Mouse (Mus musculus) heart, adult 2 months (tissue): Measurements from ENCODE around the gene Vmn1r1. TPM values are rescaled to one million over a fixed set of nuclear protein-coding genes. Genes with fewer than 3 reads are reported as not detected.

ENCODE experiments used
- DNase-seq, 2 experiments: peaks; one replicate each; pipeline ENCODE4 v3.0.0; 2021
- H3K27ac ChIP-seq: fragments of 200-600 bp; 2 replicates; pipeline ENCODE4 v1.8.1; 2022
- H3K27me3 ChIP-seq: fragments of 200-500 bp; 2 replicates; pipeline ENCODE4 v1.6.1; 2012; ENCODE audit warnings: mild to moderate bottlenecking, low read length, inconsistent platforms, mixed read lengths; ENCODE audit not compliant: control insufficient read depth, insufficient read depth
- H3K36me3 ChIP-seq: fragments of 200-500 bp; 2 replicates; pipeline ENCODE4 v1.6.1; 2012; ENCODE audit warnings: low read length, inconsistent platforms; ENCODE audit not compliant: control insufficient read depth, insufficient read depth
- H3K4me1 ChIP-seq: fragments of 200-500 bp; 2 replicates; pipeline ENCODE4 v1.6.1; 2011; ENCODE audit warnings: low read length; ENCODE audit not compliant: control insufficient read depth, insufficient read depth
- H3K4me3 ChIP-seq: fragments of 200-600 bp; 2 replicates; pipeline ENCODE4 v1.8.1; 2022
- H3K79me2 ChIP-seq: fragments of 200-500 bp; replicated peaks from 2 replicates; pipeline ENCODE4 v1.6.1; 2012; ENCODE audit warnings: mild to moderate bottlenecking, inconsistent platforms, low read length, moderate library complexity, mixed read lengths; ENCODE audit not compliant: control insufficient read depth, insufficient read depth
- H3K9ac ChIP-seq: fragments of 200-500 bp; 2 replicates; pipeline ENCODE4 v1.6.1; 2012; ENCODE audit warnings: low read depth, mild to moderate bottlenecking, control low read depth, inconsistent platforms, low read length, mixed read lengths
- CTCF ChIP-seq: fragments of 200-600 bp; IDR thresholded peaks from 2 replicates; pipeline ENCODE4 v1.8.1; 2022; ENCODE audit warnings: antibody characterized with exemption, mild to moderate bottlenecking, moderate library complexity
- EP300 ChIP-seq: fragments of 200-500 bp; IDR thresholded peaks from 2 replicates; pipeline ENCODE4 v1.6.1; 2011; ENCODE audit warnings: low read depth, low read length, control low read depth; ENCODE audit not compliant: insufficient read depth
- POLR2A ChIP-seq: fragments of 200-500 bp; IDR thresholded peaks from 2 replicates; pipeline ENCODE4 v1.6.1; 2011; ENCODE audit warnings: mild to moderate bottlenecking, low read depth, low read length, control low read depth; ENCODE audit not compliant: insufficient read depth
- WGBS: fragments of 180-500 bp; shearing (Covaris S2); methylation state at CpG from one replicate; pipeline ENCODE4 v1.1.7; 2018; 5-methylcytosine and 5-hydroxymethylcytosine counted together
- intact Hi-C: fragments of 180-260 bp; cut with DNase I; formaldehyde crosslinking; loops from one replicate; pipeline ENCODE4 v1.15.1; 2025
- polyA plus RNA-seq: library from polyadenylated mRNA; depleted of rRNA; stranded (reverse); fragments of >200 nt; gene quantifications from 2 replicates; pipeline ENCODE4 v1.2.3, GENCODE M21; 2012
- total RNA-seq, 2 experiments: library from RNA; stranded (reverse); gene quantifications; 2 replicates each; pipeline ENCODE4 v1.2.3; 2021

Vmn1r1 gene
- total and polyA plus RNA-seq, 3 experiments, result not detected

GRCm38 (mm10) chr1:182122413-182122812 lies 41.9 kb downstream of the Vmn1r1 start:
- TF ChIP-seq EP300, result no peak
- no peak for TF ChIP-seq CTCF
- TF ChIP-seq POLR2A, result no peak
- Histone ChIP-seq H3K36me3 (peaks cover 5% of the 10 kb centered on the region; the same call in 1 of the 2 replicates), H3K4me3 (no peak overlapping the region), H3K27ac (no peak overlapping the region), H3K27me3 (no peaks in the 10 kb centered on the region), H3K9ac (no peak overlapping the region), H3K4me1 (no peaks in the 10 kb centered on the region), H3K79me2 (peaks cover under 1% of the 10 kb centered on the region)
- 75% methylated on average over 4 of the region's 4 CpGs for WGBS
- DNase-seq, result no peak
- intact Hi-C loops, result loop anchor here (5.0 to 10.0 kb wide), 2 partner anchors 395 to 412 kb away; no protein-coding TSS in a partner anchor

- peaks cover 4% of the 10 kb centered on the region for H3K4me1 ChIP-seq
- no peak for DNase-seq
- no peak overlapping the region for H3K4me3 ChIP-seq
- H3K79me2 ChIP-seq, result no peaks in the 10 kb centered on the region
- H3K27me3 ChIP-seq, result no peaks in the 10 kb centered on the region
- intact Hi-C loops, result loop anchor here (1.0 to 2.0 kb wide), 2 partner anchors 87 to 227 kb away; no protein-coding TSS in a partner anchor
- no peak overlapping the region for H3K9ac ChIP-seq
- no peak; the same call in 1 of the 2 replicates for TF ChIP-seq CTCF
- no peak for TF ChIP-seq POLR2A
- TF ChIP-seq EP300, result no peak
- no peak overlapping the region for H3K27ac ChIP-seq
- H3K36me3 ChIP-seq, result no peaks in the 10 kb centered on the region
- WGBS, result 51% methylated on average over 7 of the region's 7 CpGs
These were observed 48.5 kb downstream of the Vmn1r1 start for GRCm38 (mm10) chr1:182115651-182116408.

- peaks cover 5% of the 10 kb centered on the region for H3K4me1 ChIP-seq
- no peak overlapping the region for H3K9ac ChIP-seq
- H3K36me3 ChIP-seq, result no peaks in the 10 kb centered on the region
- DNase-seq, result peak; percentile 42 to 51
- 20% methylated on average over 5 of the region's 5 CpGs for WGBS
- intact Hi-C loops, result loop anchor here (1.0 to 2.0 kb wide), 2 partner anchors 86 to 226 kb away; no protein-coding TSS in a partner anchor
- no peak overlapping the region for H3K27ac ChIP-seq
- H3K27me3 ChIP-seq, result no peaks in the 10 kb centered on the region
- no peak overlapping the region for H3K4me3 ChIP-seq
- TF ChIP-seq CTCF, result peak; percentile 81
- TF ChIP-seq POLR2A, result no peak
- peak; percentile 75; the same call in 1 of the 2 replicates for TF ChIP-seq EP300
- H3K79me2 ChIP-seq, result no peaks in the 10 kb centered on the region
These were observed 49.1 kb downstream of the Vmn1r1 start for GRCm38 (mm10) chr1:182115197-182115596.

GRCm38 (mm10) chr1:182113587-182114500 lies 50.4 kb downstream of the Vmn1r1 start:
- DNase-seq, result no peak
- Histone ChIP-seq H3K36me3 (no peaks in the 10 kb centered on the region), H3K9ac (no peak overlapping the region), H3K4me3 (no peak overlapping the region), H3K79me2 (no peaks in the 10 kb centered on the region), H3K27me3 (no peaks in the 10 kb centered on the region), H3K4me1 (peaks cover 5% of the 10 kb centered on the region), H3K27ac (no peak overlapping the region)
- TF ChIP-seq EP300 (no peak), POLR2A (no peak), CTCF (no peak)
- WGBS, result 62% methylated on average over 19 of the region's 19 CpGs
- intact Hi-C loops, result loop anchor here (2.0 kb wide), 2 partner anchors 85 to 147 kb away; no protein-coding TSS in a partner anchor

- Histone ChIP-seq H3K79me2 (no peaks in the 10 kb centered on the region), H3K27ac (no peak overlapping the region), H3K4me1 (peaks cover 7% of the 10 kb centered on the region), H3K27me3 (no peaks in the 10 kb centered on the region), H3K9ac (no peak overlapping the region), H3K36me3 (no peaks in the 10 kb centered on the region), H3K4me3 (no peak overlapping the region)
- intact Hi-C loops, result loop anchor here (2.0 kb wide), 1 partner anchor 146 kb away; no protein-coding TSS in a partner anchor
- TF ChIP-seq CTCF (no peak), EP300 (no peak), POLR2A (no peak)
- WGBS, result 88% methylated on average over 11 of the region's 11 CpGs
- DNase-seq, result no peak
These were observed 51.2 kb downstream of the Vmn1r1 start for GRCm38 (mm10) chr1:182113131-182113530.
